Mouse (Mus musculus) ZHBTc4 (cell line): ENCODE measurements around the gene Gm20458.
A peak's percentile ranks its signal among the peaks of the same experiment; 100 is the strongest.

ENCODE experiments used
- DNase-seq: peaks from one replicate; pipeline ENCODE4 v3.0.0-alpha.2; 2011; ENCODE audit warnings: low read depth, low spot score

Gene Gm20458

GRCm38 (mm10) chr2:164434681-164435080, 26.1 kb upstream of the Gm20458 start:
- DNase-seq = no peak

- peak; percentile 53 for DNase-seq
Observed at GRCm38 (mm10) chr2:164435216-164436090, 25.3 kb upstream of the Gm20458 start.

GRCm38 (mm10) chr2:164436215-164436913, 24.4 kb upstream of the Gm20458 start:
- DNase-seq = no peak

GRCm38 (mm10) chr2:164436961-164437360, 23.8 kb upstream of the Gm20458 start:
- no peak for DNase-seq

- no peak for DNase-seq
Observed at GRCm38 (mm10) chr2:164437710-164438109, 23.1 kb upstream of the Gm20458 start.

- no peak for DNase-seq
Observed at GRCm38 (mm10) chr2:164438257-164438656, 22.5 kb upstream of the Gm20458 start.

GRCm38 (mm10) chr2:164439001-164439421, 21.8 kb upstream of the Gm20458 start:
- no peak for DNase-seq

GRCm38 (mm10) chr2:164440314-164440713, 20.5 kb upstream of the Gm20458 start:
- no peak for DNase-seq

- DNase-seq = no peak
Observed at GRCm38 (mm10) chr2:164441155-164441554, 19.6 kb upstream of the Gm20458 start.

GRCm38 (mm10) chr2:164441731-164442130, 19.0 kb upstream of the Gm20458 start:
- no peak for DNase-seq

GRCm38 (mm10) chr2:164442315-164443050, 18.3 kb upstream of the Gm20458 start:
- no peak for DNase-seq

- DNase-seq = peak; percentile 96
Observed at GRCm38 (mm10) chr2:164443051-164443437, 17.7 kb upstream of the Gm20458 start.

- DNase-seq = no peak
Observed at GRCm38 (mm10) chr2:164443460-164444000, 17.2 kb upstream of the Gm20458 start, which contains the start of gene Sdc4. Sdc4 (minus strand) TSS chr2:164443887.

GRCm38 (mm10) chr2:164444701-164445100, 16.1 kb upstream of the Gm20458 start:
- no peak for DNase-seq

GRCm38 (mm10) chr2:164445399-164446085, 15.2 kb upstream of the Gm20458 start:
- no peak for DNase-seq

GRCm38 (mm10) chr2:164446086-164446469, 14.7 kb upstream of the Gm20458 start:
- no peak for DNase-seq

- no peak for DNase-seq
Observed at GRCm38 (mm10) chr2:164448140-164448539, 12.6 kb upstream of the Gm20458 start.

- DNase-seq = no peak
Observed at GRCm38 (mm10) chr2:164448921-164449320, 11.8 kb upstream of the Gm20458 start.

GRCm38 (mm10) chr2:164449341-164450042, 11.3 kb upstream of the Gm20458 start:
- DNase-seq = no peak

GRCm38 (mm10) chr2:164452000-164452676, 8.6 kb upstream of the Gm20458 start:
- DNase-seq = peak; percentile 40
